Mouse (Mus musculus) liver, embryonic 15.5 days (tissue): Measurements from ENCODE around the gene Olfr520. TPM values are rescaled to one million over a fixed set of nuclear protein-coding genes. Genes with fewer than 3 reads are reported as not detected.
"Not testable (repeated sequence)": the region's sequence is repeated elsewhere in the genome, so short reads cannot be mapped to it uniquely, and the experiment has no call there.

Experiments
- ATAC-seq: fragments of 200-750 bp; cut with Nextera tagmentation; 2 replicates; pipeline ENCODE4 v1.8.0; 2017; ENCODE audit warnings: moderate number of reproducible peaks, mild to moderate bottlenecking, moderate library complexity; ENCODE audit not compliant: insufficient read depth
- H3K27ac ChIP-seq: fragments of 300-500 bp; sonication (generic); replicated peaks from 2 replicates; pipeline ENCODE4 v1.5.1; 2015; ENCODE audit warnings: mild to moderate bottlenecking, inconsistent platforms
- H3K27me3 ChIP-seq: fragments of 300-500 bp; sonication (generic); 2 replicates; pipeline ENCODE4 v1.6.1; 2015; ENCODE audit warnings: mild to moderate bottlenecking, inconsistent platforms
- H3K36me3 ChIP-seq: fragments of 300-500 bp; sonication (generic); replicated peaks from 2 replicates; pipeline ENCODE4 v1.6.1; 2015; ENCODE audit warnings: moderate library complexity, mild to moderate bottlenecking, inconsistent platforms
- H3K4me1 ChIP-seq: fragments of 300-500 bp; sonication (generic); replicated peaks from 2 replicates; pipeline ENCODE4 v1.6.1; 2015; ENCODE audit warnings: inconsistent platforms
- H3K4me2 ChIP-seq: fragments of 300-500 bp; sonication (generic); 2 replicates; pipeline ENCODE4 v1.6.1; 2015; ENCODE audit warnings: moderate library complexity, mild to moderate bottlenecking, inconsistent platforms
- H3K4me3 ChIP-seq: fragments of 300-500 bp; sonication (generic); replicated peaks from 2 replicates; pipeline ENCODE4 v1.5.1; 2015; ENCODE audit warnings: mild to moderate bottlenecking, inconsistent platforms
- H3K9ac ChIP-seq: fragments of 300-500 bp; sonication (generic); 2 replicates; pipeline ENCODE4 v1.6.1; 2015; ENCODE audit warnings: moderate library complexity, mild to moderate bottlenecking, inconsistent platforms
- H3K9me3 ChIP-seq: fragments of 300-500 bp; sonication (generic); replicated peaks from 2 replicates; pipeline ENCODE4 v1.6.1; 2016; ENCODE audit warnings: inconsistent platforms
- WGBS: fragments of 180-500 bp; shearing (Covaris S2); methylation state at CpG from one replicate; pipeline ENCODE4 v1.1.7; 2015; ENCODE audit warnings: mixed read lengths; ENCODE audit not compliant: insufficient replicate concordance; 5-methylcytosine and 5-hydroxymethylcytosine counted together
- polyA plus RNA-seq: library from polyadenylated mRNA; unstranded; fragments of >200 nt; fragmentation: Nextera tagmentation; extraction: Ambion mirVana; gene quantifications from 2 replicates; pipeline ENCODE4 v1.2.1, GENCODE M21; 2015

The Olfr520 gene
- polyA plus RNA-seq = not detected in 2 replicates

GRCm38 (mm10) chr7:99729973-99730372 lies at the start of gene Olfr520:
TSS of gene Olfr520 (plus strand) at chr7:99730273.
- no peaks in the 10 kb centered on the region for H3K36me3 ChIP-seq
- H3K27me3 ChIP-seq = no peaks in the 10 kb centered on the region
- ATAC-seq = no peak
- H3K4me3 ChIP-seq = no peak within 1 kb of the TSS
- H3K27ac ChIP-seq = no peak within 1 kb of the TSS
- H3K9ac ChIP-seq = no peak within 1 kb of the TSS
- no peaks in the 10 kb centered on the region; the same call in 1 of the 2 replicates for H3K4me1 ChIP-seq
- no peak within 1 kb of the TSS for H3K4me2 ChIP-seq
- no peaks in the 10 kb centered on the region for H3K9me3 ChIP-seq
- WGBS = 62% methylated on average over 2 of the region's 2 CpGs

GRCm38 (mm10) chr7:99680771-99681170 lies 49.3 kb upstream of the Olfr520 start:
- no peak overlapping the region for H3K4me3 ChIP-seq
- no peak overlapping the region for H3K9ac ChIP-seq
- no peak overlapping the region for H3K4me2 ChIP-seq
- H3K36me3 ChIP-seq = no peaks in the 10 kb centered on the region
- no peaks in the 10 kb centered on the region for H3K27me3 ChIP-seq
- no peak overlapping the region for H3K27ac ChIP-seq
- no peaks in the 10 kb centered on the region for H3K4me1 ChIP-seq
- 50% methylated on average over 5 of the region's 5 CpGs for WGBS
- no peak for ATAC-seq
- no peaks in the 10 kb centered on the region for H3K9me3 ChIP-seq

GRCm38 (mm10) chr7:99684086-99684485 lies 46.0 kb upstream of the Olfr520 start:
- Histone ChIP-seq H3K9me3 (no peaks in the 10 kb centered on the region), H3K27ac (no peak overlapping the region)
- 55% methylated on average over 4 of the region's 4 CpGs for WGBS

GRCm38 (mm10) chr7:99690819-99691218 lies 39.3 kb upstream of the Olfr520 start:
- H3K36me3 ChIP-seq = no peaks in the 10 kb centered on the region
- 51% methylated on average over 7 of the region's 7 CpGs for WGBS
- no peak overlapping the region for H3K4me3 ChIP-seq
- H3K27ac ChIP-seq = no peak overlapping the region
- H3K4me2 ChIP-seq = no peak overlapping the region
- H3K9me3 ChIP-seq = no peaks in the 10 kb centered on the region
- no peaks in the 10 kb centered on the region for H3K27me3 ChIP-seq
- no peaks in the 10 kb centered on the region for H3K4me1 ChIP-seq
- no peak overlapping the region for H3K9ac ChIP-seq
- no peak for ATAC-seq

More at GRCm38 (mm10) chr7:99684086-99684485, 46.0 kb upstream of the Olfr520 start:
- Histone ChIP-seq H3K4me1 (no peaks in the 10 kb centered on the region), H3K9ac (no peak overlapping the region), H3K4me2 (no peak overlapping the region), H3K4me3 (no peak overlapping the region), H3K36me3 (no peaks in the 10 kb centered on the region), H3K27me3 (no peaks in the 10 kb centered on the region)
- no peak for ATAC-seq

- H3K27ac ChIP-seq = no peak overlapping the region
- no peak for ATAC-seq
- H3K9ac ChIP-seq = no peak overlapping the region
- no peaks in the 10 kb centered on the region for H3K9me3 ChIP-seq
- H3K27me3 ChIP-seq = no peaks in the 10 kb centered on the region
- no peak overlapping the region for H3K4me2 ChIP-seq
- H3K4me3 ChIP-seq = no peak overlapping the region
- H3K4me1 ChIP-seq = no peaks in the 10 kb centered on the region
- no peaks in the 10 kb centered on the region for H3K36me3 ChIP-seq
- 9% methylated on average over 3 of the region's 3 CpGs for WGBS
Observed at GRCm38 (mm10) chr7:99692396-99692795, 37.7 kb upstream of the Olfr520 start.

- WGBS = 67% methylated on average over 3 of the region's 3 CpGs
- H3K4me2 ChIP-seq = no peak overlapping the region
- no peaks in the 10 kb centered on the region for H3K9me3 ChIP-seq
- no peak overlapping the region for H3K27ac ChIP-seq
- no peaks in the 10 kb centered on the region for H3K4me1 ChIP-seq
- no peaks in the 10 kb centered on the region for H3K36me3 ChIP-seq
- no peak overlapping the region for H3K4me3 ChIP-seq
- H3K27me3 ChIP-seq = no peaks in the 10 kb centered on the region
- ATAC-seq = no peak
- no peak overlapping the region for H3K9ac ChIP-seq
Observed at GRCm38 (mm10) chr7:99693387-99693786, 36.7 kb upstream of the Olfr520 start.

GRCm38 (mm10) chr7:99693976-99694375 lies 36.1 kb upstream of the Olfr520 start:
- WGBS = 83% methylated on average over 3 of the region's 3 CpGs
- no peak overlapping the region for H3K9ac ChIP-seq
- H3K27ac ChIP-seq = no peak overlapping the region
- no peaks in the 10 kb centered on the region for H3K9me3 ChIP-seq
- H3K4me3 ChIP-seq = no peak overlapping the region
- ATAC-seq = no peak
- no peaks in the 10 kb centered on the region for H3K4me1 ChIP-seq
- H3K36me3 ChIP-seq = no peaks in the 10 kb centered on the region
- no peaks in the 10 kb centered on the region for H3K27me3 ChIP-seq
- no peak overlapping the region for H3K4me2 ChIP-seq

GRCm38 (mm10) chr7:99694424-99694823 lies 35.6 kb upstream of the Olfr520 start:
- WGBS = 45% methylated on average over 5 of the region's 5 CpGs
- H3K4me1 ChIP-seq, H3K27ac ChIP-seq, H3K4me2 ChIP-seq, H3K9ac ChIP-seq, H3K27me3 ChIP-seq, H3K9me3 ChIP-seq, H3K36me3 ChIP-seq, ATAC-seq, H3K4me3 ChIP-seq: not testable (repeated sequence)

GRCm38 (mm10) chr7:99695471-99696057 lies 34.5 kb upstream of the Olfr520 start:
- no peak overlapping the region for H3K27ac ChIP-seq
- ATAC-seq = no peak
- H3K9ac ChIP-seq = no peak overlapping the region
- H3K4me3 ChIP-seq = no peak overlapping the region
- H3K9me3 ChIP-seq = no peaks in the 10 kb centered on the region
- no peaks in the 10 kb centered on the region for H3K36me3 ChIP-seq
- no peaks in the 10 kb centered on the region for H3K4me1 ChIP-seq
- 57% methylated on average over 8 of the region's 8 CpGs for WGBS
- no peaks in the 10 kb centered on the region for H3K27me3 ChIP-seq
- H3K4me2 ChIP-seq = no peak overlapping the region

GRCm38 (mm10) chr7:99698576-99698975 lies 31.5 kb upstream of the Olfr520 start:
- Histone ChIP-seq H3K4me3 (no peak overlapping the region), H3K4me2 (no peak overlapping the region), H3K4me1 (no peaks in the 10 kb centered on the region), H3K36me3 (no peaks in the 10 kb centered on the region), H3K27ac (no peak overlapping the region), H3K27me3 (no peaks in the 10 kb centered on the region), H3K9me3 (no peaks in the 10 kb centered on the region), H3K9ac (no peak overlapping the region)
- ATAC-seq = no peak
- 75% methylated on average over 3 of the region's 3 CpGs for WGBS

GRCm38 (mm10) chr7:99699106-99699505 lies 31.0 kb upstream of the Olfr520 start:
- no peak overlapping the region for H3K27ac ChIP-seq

GRCm38 (mm10) chr7:99699709-99700151 lies 30.3 kb upstream of the Olfr520 start:
- no peak overlapping the region for H3K4me3 ChIP-seq
- 66% methylated on average over 3 of the region's 3 CpGs for WGBS

More at GRCm38 (mm10) chr7:99699106-99699505, 31.0 kb upstream of the Olfr520 start:
- Histone ChIP-seq H3K9ac (no peak overlapping the region), H3K4me3 (no peak overlapping the region), H3K4me1 (no peaks in the 10 kb centered on the region), H3K9me3 (no peaks in the 10 kb centered on the region), H3K27me3 (no peaks in the 10 kb centered on the region), H3K4me2 (no peak overlapping the region), H3K36me3 (no peaks in the 10 kb centered on the region)
- ATAC-seq = no peak
- WGBS = 54% methylated on average over 3 of the region's 3 CpGs

More at GRCm38 (mm10) chr7:99699709-99700151, 30.3 kb upstream of the Olfr520 start:
- no peak overlapping the region for H3K9ac ChIP-seq
- no peaks in the 10 kb centered on the region for H3K9me3 ChIP-seq
- H3K27me3 ChIP-seq = no peaks in the 10 kb centered on the region
- H3K4me2 ChIP-seq = no peak overlapping the region
- H3K4me1 ChIP-seq = no peaks in the 10 kb centered on the region
- no peak overlapping the region for H3K27ac ChIP-seq
- no peak for ATAC-seq
- H3K36me3 ChIP-seq = no peaks in the 10 kb centered on the region
